ENCODE assay signal across 18 mouse cellular contexts in genomic region chr11:101334516-101334915, GRCm38 (mm10). TPM values are rescaled to one million over a fixed set of nuclear protein-coding genes. Genes with fewer than 3 reads are reported as not detected.
DNase-seq lines count a peak whose midpoint lies in the region; ATAC-seq and TF ChIP-seq lines count a peak whose summit lies in the region.
"Had no signal": no experiment of that assay in that cellular context is flagged by ENCODE, and none has a peak within 500 bp of the region (broad histone marks: within the 10 kb centered on the region; RNA-seq: fewer than 3 reads in every experiment).

No protein-coding gene starts in this region.

- no peak overlapping the region for H3K4me3 ChIP-seq in midbrain, embryonic 11.5 days (ENCODE audit: low read depth, low read length)
- no peak overlapping the region for H3K4me3 ChIP-seq in midbrain, postnatal 0 days (ENCODE audit: low read depth, low read length)
- peak overlapping the region; percentile 17; the same call in 1 of the 2 replicates for H3K4me3 ChIP-seq in intestine, embryonic 16.5 days (ENCODE audit: low read length)
- H3K4me3 ChIP-seq in stomach, postnatal 0 days (ENCODE audit: low read depth, low read length), result peak overlapping the region; percentile 36; the same call in 1 of the 2 replicates
- H3K4me3 ChIP-seq: liver, embryonic 15.5 days had no signal

- no peak for TF ChIP-seq EP300 in stomach, postnatal 0 days (optimal IDR thresholded peaks at IDR 0.05)

- 3% methylated on average over 6 of the region's 6 CpGs for WGBS in midbrain, embryonic 11.5 days
- WGBS in midbrain, postnatal 0 days, result 8% methylated on average over 6 of the region's 6 CpGs
- WGBS in intestine, embryonic 16.5 days, result 39% methylated on average over 6 of the region's 6 CpGs
- 27% methylated on average over 6 of the region's 6 CpGs for WGBS in stomach, postnatal 0 days

- no peaks in the 10 kb centered on the region for H3K36me3 ChIP-seq in midbrain, embryonic 11.5 days (ENCODE audit: control insufficient read depth, insufficient read depth, low read length)
- H3K36me3 ChIP-seq in midbrain, postnatal 0 days (ENCODE audit: insufficient read depth, low read length), result no peaks in the 10 kb centered on the region
- H3K36me3 ChIP-seq in intestine, embryonic 16.5 days (ENCODE audit: control insufficient read depth, insufficient read depth, low read length), result no peaks in the 10 kb centered on the region
- H3K36me3 ChIP-seq in stomach, postnatal 0 days (ENCODE audit: control insufficient read depth, insufficient read depth, low read length), result no peaks in the 10 kb centered on the region
- H3K36me3 ChIP-seq: liver, embryonic 15.5 days had no signal

- H3K27ac ChIP-seq in midbrain, embryonic 11.5 days (ENCODE audit: low read depth, low read length), result no peak overlapping the region
- no peak overlapping the region for H3K27ac ChIP-seq in midbrain, postnatal 0 days (ENCODE audit: low read depth, low read length)
- no peak overlapping the region for H3K27ac ChIP-seq in intestine, embryonic 16.5 days (ENCODE audit: low read length)
- no peak overlapping the region for H3K27ac ChIP-seq in stomach, postnatal 0 days (replicated peaks)
- H3K27ac ChIP-seq: liver, embryonic 15.5 days had no signal

- no peaks in the 10 kb centered on the region for H3K27me3 ChIP-seq in midbrain, embryonic 11.5 days (ENCODE audit: control insufficient read depth, insufficient read depth, low read length)
- no peaks in the 10 kb centered on the region for H3K27me3 ChIP-seq in midbrain, postnatal 0 days (ENCODE audit: insufficient read depth, low read length)
- H3K27me3 ChIP-seq in intestine, embryonic 16.5 days (replicated peaks; ENCODE audit: control insufficient read depth, insufficient read depth, low read length), result no peaks in the 10 kb centered on the region
- no peaks in the 10 kb centered on the region for H3K27me3 ChIP-seq in stomach, postnatal 0 days (ENCODE audit: control insufficient read depth, insufficient read depth, low read length)
- H3K27me3 ChIP-seq: Patski had no signal

- intact Hi-C loops in heart, postnatal 10 days (cut with DNase I), result no loop called here

- peak; percentile 86 for DNase-seq in heart, adult 11 months
- DNase-seq in heart, postnatal 10 days, result no peak
- DNase-seq in midbrain, embryonic 11.5 days (ENCODE audit: low spot score, missing footprints), result peak; percentile 90
- no peak for DNase-seq in midbrain, postnatal 0 days (ENCODE audit: low spot score)
- no peak for DNase-seq in stomach, postnatal 0 days (ENCODE audit: low spot score)
- no peak for DNase-seq in kidney, adult 11 months
- DNase-seq in gastrocnemius, postnatal 4 days (ENCODE audit: low spot score in 2 of 2), result no peak
- DNase-seq: cerebellum, adult 11-12 months; gastrocnemius, postnatal 36 days; kidney, postnatal 36 days; right cerebral cortex, adult 18-20 months; thymus, postnatal 4 days had no signal

- TF ChIP-seq CTCF in midbrain, postnatal 0 days (IDR thresholded peaks at IDR 0.05), result no peak
- TF ChIP-seq CTCF in stomach, postnatal 0 days (IDR thresholded peaks at IDR 0.05; ENCODE audit: low read depth), result no peak

- ATAC-seq in midbrain, embryonic 11.5 days (ENCODE audit: low FRiP score), result no peak
- ATAC-seq in midbrain, postnatal 0 days (ENCODE audit: low FRiP score), result no peak
- no peak for ATAC-seq in intestine, embryonic 16.5 days
- ATAC-seq in stomach, postnatal 0 days (ENCODE audit: low FRiP score, low TSS enrichment), result no peak
- ATAC-seq: hindbrain, embryonic 16.5 days; Patski had no signal

- H3K9ac ChIP-seq in midbrain, embryonic 11.5 days (ENCODE audit: low read length), result no peak overlapping the region; the same call in 1 of the 2 replicates
- H3K9ac ChIP-seq in midbrain, postnatal 0 days (replicated peaks; ENCODE audit: low read length, poor library complexity, severe bottlenecking), result no peak overlapping the region
- no peak overlapping the region for H3K9ac ChIP-seq in intestine, embryonic 16.5 days (ENCODE audit: low read depth, low read length)
- no peak overlapping the region for H3K9ac ChIP-seq in stomach, postnatal 0 days (ENCODE audit: low read length)
- H3K9ac ChIP-seq: liver, embryonic 15.5 days had no signal

- no peaks in the 10 kb centered on the region for H3K9me3 ChIP-seq in midbrain, embryonic 11.5 days (ENCODE audit: control insufficient read depth, low read length)
- H3K9me3 ChIP-seq in midbrain, postnatal 0 days (ENCODE audit: low read length), result no peaks in the 10 kb centered on the region
- H3K9me3 ChIP-seq in intestine, embryonic 16.5 days (ENCODE audit: control insufficient read depth, low read length), result no peaks in the 10 kb centered on the region
- H3K9me3 ChIP-seq in stomach, postnatal 0 days (ENCODE audit: control insufficient read depth, low read length), result no peaks in the 10 kb centered on the region
- H3K9me3 ChIP-seq: liver, embryonic 15.5 days had no signal

- H3K4me1 ChIP-seq in midbrain, embryonic 11.5 days (ENCODE audit: control insufficient read depth, insufficient read depth, low read length), result peaks cover 13% of the 10 kb centered on the region
- H3K4me1 ChIP-seq in midbrain, postnatal 0 days (ENCODE audit: insufficient read depth, low read length), result peaks cover 11% of the 10 kb centered on the region; the same call in 1 of the 2 replicates
- peaks cover 10% of the 10 kb centered on the region for H3K4me1 ChIP-seq in intestine, embryonic 16.5 days (ENCODE audit: control insufficient read depth, insufficient read depth, low read length)
- H3K4me1 ChIP-seq in stomach, postnatal 0 days (replicated peaks; ENCODE audit: control insufficient read depth, insufficient read depth), result no peaks in the 10 kb centered on the region

- no peak overlapping the region for H3K4me2 ChIP-seq in midbrain, embryonic 11.5 days
- H3K4me2 ChIP-seq in midbrain, postnatal 0 days (ENCODE audit: low read depth, low read length, poor library complexity, severe bottlenecking), result no peak overlapping the region
- H3K4me2 ChIP-seq in intestine, embryonic 16.5 days (ENCODE audit: low read depth, low read length), result no peak overlapping the region
- peak overlapping the region; percentile 53 for H3K4me2 ChIP-seq in stomach, postnatal 0 days (replicated peaks; ENCODE audit: low read depth)
- H3K4me2 ChIP-seq: liver, embryonic 15.5 days had no signal

RNA-seq across cellular contexts. Expression of gene Aoc3, which starts 4.1 kb away (rescaled TPM):
- total RNA-seq in heart, postnatal 10 days (2021), result 10 to 100 TPM; 39.0 to 49.9 TPM
- polyA plus RNA-seq in midbrain, embryonic 11.5 days (2014; fragmentation: Nextera tagmentation; extraction: Ambion mirVana), result not detected in 2 replicates
- total RNA-seq in midbrain, postnatal 0 days (2014; rRNA removed), result 0.66 and 1.2 TPM in 2 replicates
- 0.07 and 0.20 TPM in 2 replicates for polyA plus RNA-seq in midbrain, postnatal 0 days (2015; fragmentation: Nextera tagmentation; extraction: Ambion mirVana)
- 2.4 and 2.7 TPM in 2 replicates for polyA plus RNA-seq in intestine, embryonic 16.5 days (2015; fragmentation: Nextera tagmentation; extraction: Ambion mirVana)
- 5.1 TPM in 2 replicates for polyA plus RNA-seq in stomach, postnatal 0 days (2015; fragmentation: Nextera tagmentation; extraction: Ambion mirVana)
- 10 to 100 TPM; 47.2 to 49.8 TPM for total RNA-seq in gastrocnemius, postnatal 4 days (2021)
- polyA plus RNA-seq: forebrain, embryonic 11.5 days had no signal

RNA-seq across cellular contexts. Expression of gene Aoc2, which starts 9.7 kb away (rescaled TPM):
- total RNA-seq in heart, postnatal 10 days (2021), result 1 to 10 TPM; 2.5 to 3.1 TPM
- polyA plus RNA-seq in midbrain, embryonic 11.5 days (2014; fragmentation: Nextera tagmentation; extraction: Ambion mirVana), result 1.3 and 1.4 TPM in 2 replicates
- total RNA-seq in midbrain, postnatal 0 days (2014; rRNA removed), result 5.3 and 6.7 TPM in 2 replicates
- polyA plus RNA-seq in midbrain, postnatal 0 days (2015; fragmentation: Nextera tagmentation; extraction: Ambion mirVana), result 0.64 and 0.77 TPM in 2 replicates
- polyA plus RNA-seq in intestine, embryonic 16.5 days (2015; fragmentation: Nextera tagmentation; extraction: Ambion mirVana), result 0.86 and 0.88 TPM in 2 replicates
- 0.39 and 0.41 TPM in 2 replicates for polyA plus RNA-seq in stomach, postnatal 0 days (2015; fragmentation: Nextera tagmentation; extraction: Ambion mirVana)
- total RNA-seq in gastrocnemius, postnatal 4 days (2021), result 1 to 10 TPM; 2.8 to 3.0 TPM

RNA-seq across cellular contexts. Expression of gene Psme3, which starts 18.5 kb away (rescaled TPM):
- 10 to 100 TPM; 74.9 to 90.0 TPM for total RNA-seq in heart, postnatal 10 days (2021)
- polyA plus RNA-seq in midbrain, embryonic 11.5 days (2014; fragmentation: Nextera tagmentation; extraction: Ambion mirVana), result 146 and 154 TPM in 2 replicates
- total RNA-seq in midbrain, postnatal 0 days (2014; rRNA removed), result 69.1 and 74.0 TPM in 2 replicates
- 75.0 and 76.5 TPM in 2 replicates for polyA plus RNA-seq in midbrain, postnatal 0 days (2015; fragmentation: Nextera tagmentation; extraction: Ambion mirVana)
- 119 and 125 TPM in 2 replicates for polyA plus RNA-seq in intestine, embryonic 16.5 days (2015; fragmentation: Nextera tagmentation; extraction: Ambion mirVana)
- 64.2 and 66.9 TPM in 2 replicates for polyA plus RNA-seq in stomach, postnatal 0 days (2015; fragmentation: Nextera tagmentation; extraction: Ambion mirVana)
- 10 to 100 TPM; 62.6 to 84.7 TPM for total RNA-seq in gastrocnemius, postnatal 4 days (2021)

RNA-seq across cellular contexts. Expression of gene Becn1, which starts 32.4 kb away (rescaled TPM):
- total RNA-seq in heart, postnatal 10 days (2021), result 100 to 1,000 TPM in 1 of 2 experiments, 10 to 100 TPM in 1; 94.3 to 109 TPM
- polyA plus RNA-seq in midbrain, embryonic 11.5 days (2014; fragmentation: Nextera tagmentation; extraction: Ambion mirVana), result 163 and 179 TPM in 2 replicates
- total RNA-seq in midbrain, postnatal 0 days (2014; rRNA removed), result 94.4 and 209 TPM in 2 replicates
- polyA plus RNA-seq in midbrain, postnatal 0 days (2015; fragmentation: Nextera tagmentation; extraction: Ambion mirVana), result 145 and 150 TPM in 2 replicates
- 136 and 145 TPM in 2 replicates for polyA plus RNA-seq in intestine, embryonic 16.5 days (2015; fragmentation: Nextera tagmentation; extraction: Ambion mirVana)
- polyA plus RNA-seq in stomach, postnatal 0 days (2015; fragmentation: Nextera tagmentation; extraction: Ambion mirVana), result 102 and 110 TPM in 2 replicates
- total RNA-seq in gastrocnemius, postnatal 4 days (2021), result 10 to 100 TPM; 82.5 to 86.9 TPM

RNA-seq across cellular contexts. Expression of gene G6pc, which starts 32.8 kb away (rescaled TPM):
- not detected for total RNA-seq in heart, postnatal 10 days (2021)
- not detected in 2 replicates for polyA plus RNA-seq in midbrain, embryonic 11.5 days (2014; fragmentation: Nextera tagmentation; extraction: Ambion mirVana)
- total RNA-seq in midbrain, postnatal 0 days (2014; rRNA removed), result not detected in 2 replicates
- polyA plus RNA-seq in midbrain, postnatal 0 days (2015; fragmentation: Nextera tagmentation; extraction: Ambion mirVana), result not detected in 2 replicates
- 1.2 and 1.9 TPM in 2 replicates for polyA plus RNA-seq in intestine, embryonic 16.5 days (2015; fragmentation: Nextera tagmentation; extraction: Ambion mirVana)
- polyA plus RNA-seq in stomach, postnatal 0 days (2015; fragmentation: Nextera tagmentation; extraction: Ambion mirVana), result 0.27 and 0.35 TPM in 2 replicates
- total RNA-seq in gastrocnemius, postnatal 4 days (2021), result under 1 TPM in 1 of 2 experiments, not detected in 1; 0.47 TPM
- total RNA-seq: gastrocnemius, postnatal 36 days; left cerebral cortex, adult 8-10 months had no signal
- polyA plus RNA-seq: forebrain, embryonic 11.5 days; hindbrain, embryonic 16.5 days; liver, embryonic 15.5 days; Patski had no signal

Comparison
In these comparisons a context has a peak if more than half of its experiments do, and no peak if none do; other contexts are left out.
1. DNase-seq: peak in heart, adult 11 months (single experiment) and midbrain, embryonic 11.5 days (single experiment); none in heart, postnatal 10 days (0 of 2), midbrain, postnatal 0 days (single experiment), stomach, postnatal 0 days (single experiment), kidney, adult 11 months (single experiment) and gastrocnemius, postnatal 4 days (0 of 2).
2. H3K4me3 ChIP-seq: peak in intestine, embryonic 16.5 days (single experiment) and stomach, postnatal 0 days (single experiment); none in midbrain, embryonic 11.5 days (single experiment) and midbrain, postnatal 0 days (single experiment).